Mouse (Mus musculus) liver, postnatal 0 days (tissue): ENCODE data around the gene Ackr3.

Experiments used
- CTCF ChIP-seq: sonication (generic); IDR thresholded peaks from 2 replicates; pipeline ENCODE4 v1.5.1; 2016; ENCODE audit warnings: antibody characterized with exemption, low read depth
- EP300 ChIP-seq: IDR thresholded peaks from 2 replicates; pipeline ENCODE4 v1.6.1; 2016; ENCODE audit warnings: antibody characterized with exemption, low read depth, mild to moderate bottlenecking

- TF ChIP-seq CTCF = no peak
- TF ChIP-seq EP300 = no peak
Measured at GRCm38 (mm10) chr1:90207739-90208502, 4.1 kb downstream of the Ackr3 start.
